Mouse (Mus musculus): ENCODE results near the gene Capn10. TPM values are rescaled to one million over a fixed set of nuclear protein-coding genes. Genes with fewer than 3 reads are reported as not detected.

The Capn10 gene
- total RNA-seq (2023): 23.9 and 26.6 TPM in 2 replicates

DNA sequence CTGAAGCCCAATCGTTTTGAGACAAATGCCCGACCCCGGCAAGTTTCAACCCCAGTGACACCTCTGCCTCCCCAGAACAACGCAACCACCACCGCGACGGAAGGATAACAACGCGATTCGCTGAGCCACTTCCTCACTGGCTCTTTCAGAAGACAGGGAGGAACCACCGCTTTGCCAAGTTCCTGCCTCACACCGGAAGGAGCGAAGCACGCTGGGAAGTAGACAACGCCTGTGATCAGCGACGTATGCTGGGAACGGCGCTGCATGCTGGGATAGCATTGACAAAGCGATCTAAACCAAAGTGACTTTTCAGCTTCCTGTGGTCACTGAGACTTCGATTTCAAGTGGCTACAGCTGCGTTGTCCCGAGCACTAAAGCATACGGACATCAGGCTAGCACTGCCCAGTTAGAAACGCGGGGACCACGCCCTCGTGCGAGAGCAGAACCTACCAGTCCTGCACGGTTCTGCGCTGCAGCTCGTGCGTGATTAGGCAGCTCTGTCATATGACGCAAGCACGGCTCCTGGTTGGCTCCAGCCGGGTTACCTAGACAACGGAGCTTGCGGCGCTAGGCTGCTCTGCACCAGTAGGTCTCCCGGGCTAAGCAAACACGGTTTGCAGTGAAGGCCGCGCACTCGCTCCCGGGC, at the start of gene Capn10:
Gene Capn10, plus strand, starts transcription at position 195 of the 646 bp plus-strand sequence.

DNA sequence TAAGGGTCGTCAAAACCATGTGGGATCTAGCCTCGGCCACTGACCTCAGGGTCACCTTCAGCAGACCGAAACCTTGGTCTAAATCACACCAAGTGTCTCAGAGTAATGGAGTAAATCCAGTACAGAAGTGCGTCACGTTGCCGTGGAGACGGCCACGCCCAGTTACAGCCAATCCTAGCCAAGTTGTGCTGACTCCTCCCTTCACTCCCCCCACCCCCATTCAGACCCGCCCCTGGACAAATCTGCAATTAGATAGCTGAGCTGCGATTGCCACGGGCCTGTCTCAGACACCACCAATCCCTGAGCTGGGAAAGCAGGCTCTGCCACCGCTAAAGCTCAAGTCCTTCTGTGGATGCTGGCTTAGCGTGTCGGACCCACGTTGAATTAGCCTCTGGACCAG, 31.4 kb upstream of the Capn10 start, which contains the start of gene Ankmy1:
Gene Ankmy1, minus strand, starts transcription at position 121 of the 400 bp plus-strand sequence.

DNA sequence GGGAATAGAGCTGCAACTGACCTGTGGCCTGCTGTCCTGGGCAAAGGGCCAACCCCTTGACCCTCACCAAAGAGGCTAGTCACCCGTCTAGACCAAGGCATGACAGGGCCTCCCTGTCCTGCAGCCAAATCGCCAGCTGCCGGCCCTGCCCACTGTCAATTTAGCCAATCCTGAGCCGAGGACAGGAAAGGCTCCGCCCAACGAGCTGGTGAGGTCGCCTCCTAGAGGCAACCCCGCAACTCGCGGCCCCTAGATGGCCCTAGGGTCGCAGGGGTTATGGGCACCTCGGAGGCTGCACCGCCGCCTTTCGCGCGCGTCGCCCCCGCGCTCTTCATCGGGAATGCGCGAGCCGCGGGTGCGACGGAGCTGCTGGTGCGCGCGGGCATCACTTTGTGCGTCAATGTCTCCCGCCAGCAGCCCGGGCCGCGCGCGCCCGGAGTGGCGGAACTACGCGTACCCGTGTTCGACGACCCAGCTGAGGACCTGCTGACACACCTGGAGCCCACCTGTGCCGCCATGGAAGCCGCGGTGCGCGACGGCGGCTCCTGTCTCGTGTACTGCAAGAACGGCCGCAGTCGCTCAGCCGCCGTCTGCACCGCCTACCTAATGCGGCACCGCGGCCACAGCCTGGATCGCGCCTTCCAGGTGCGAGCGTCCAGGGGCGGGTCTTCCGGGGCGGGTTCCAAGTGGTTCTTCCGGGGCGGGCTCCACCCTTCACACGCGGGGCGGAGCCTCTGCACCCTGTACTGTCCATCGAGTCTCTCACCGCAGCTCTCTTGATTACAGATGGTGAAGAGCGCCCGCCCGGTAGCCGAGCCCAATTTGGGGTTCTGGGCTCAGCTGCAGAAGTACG, 27.2 kb upstream of the Capn10 start, which contains the start of gene Dusp28:
Gene Dusp28, plus strand, starts transcription at position 203 of the 853 bp plus-strand sequence.

DNA sequence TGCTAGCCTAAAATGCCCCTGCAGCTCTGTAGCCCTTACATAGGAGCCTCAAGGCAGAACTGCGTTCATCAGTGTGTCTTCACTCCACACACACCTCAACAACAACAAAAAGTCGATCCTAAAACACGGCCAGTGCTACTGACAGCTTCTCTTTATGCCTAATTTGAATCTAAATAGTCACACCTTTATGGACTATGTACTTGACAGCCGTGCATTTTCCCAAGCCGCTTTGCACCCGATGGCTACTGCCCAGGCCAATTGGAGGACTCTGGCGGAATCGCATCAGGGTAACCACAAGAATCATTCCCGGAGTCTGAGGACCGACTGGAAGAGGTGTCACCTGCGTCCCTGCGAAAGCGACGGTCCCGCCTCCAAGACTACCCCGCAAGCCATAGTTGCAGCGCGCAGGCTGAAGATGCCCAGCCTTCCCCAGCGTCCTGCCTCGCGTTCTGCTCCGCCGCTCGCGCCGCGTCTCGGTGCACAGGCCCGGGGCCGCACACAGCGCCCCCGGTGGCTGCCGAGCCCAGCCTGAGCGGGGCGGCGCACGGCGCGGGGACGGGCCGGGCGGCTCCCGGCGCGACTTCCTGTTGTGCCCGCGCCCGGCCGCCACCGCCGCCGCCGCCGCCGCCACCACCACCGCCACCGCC, 23.8 kb upstream of the Capn10 start, which contains the start of gene Rnpepl1:
Gene Rnpepl1, plus strand, starts transcription at position 545 of the 647 bp plus-strand sequence.

DNA sequence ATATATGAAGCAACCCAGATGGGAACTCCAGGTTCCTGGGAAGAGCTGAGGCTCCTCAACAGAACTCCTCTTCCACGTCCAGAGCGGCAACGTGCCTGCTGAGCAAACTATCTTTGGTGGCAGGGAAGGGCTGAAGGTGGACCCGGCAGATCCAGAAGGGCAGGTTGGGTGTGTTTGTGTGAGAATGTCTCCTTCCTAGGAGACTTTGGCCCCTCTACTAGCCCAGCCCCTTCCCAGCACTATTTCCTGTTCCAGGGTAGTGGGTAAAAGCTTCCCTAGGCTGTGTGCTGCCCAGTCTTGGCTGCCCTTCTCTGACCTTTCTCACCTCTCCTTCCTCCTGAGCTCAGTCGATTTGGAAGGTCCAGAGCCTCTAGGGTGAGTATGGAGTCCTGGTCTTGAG, 16.4 kb downstream of the Capn10 start, which contains the start of gene Gpr35:
Gene Gpr35, plus strand, starts transcription at position 259 of the 400 bp plus-strand sequence.

Other genes starting within 250 kb of the Capn10 start
- 39.8 and 41.8 TPM in 2 replicates for gene Gpc1, start 102.7 kb upstream of the Capn10 start, total RNA-seq (2023)
- gene Ankmy1, start 31.5 kb upstream of the Capn10 start, total RNA-seq (2023): not detected in 2 replicates
- 1.1 and 1.3 TPM in 2 replicates for gene Dusp28, start 27.4 kb upstream of the Capn10 start, total RNA-seq (2023)
- 64.1 and 106 TPM in 2 replicates for gene Rnpepl1, start 23.6 kb upstream of the Capn10 start, total RNA-seq (2023)
- 19.9 and 20.6 TPM in 2 replicates for gene Gpr35, start 16.5 kb downstream of the Capn10 start, total RNA-seq (2023)
- not detected in 2 replicates for gene Aqp12, start 72.0 kb downstream of the Capn10 start, total RNA-seq (2023)
- 0.54 and 2.0 TPM in 2 replicates for gene Kif1a, start 167.6 kb downstream of the Capn10 start, total RNA-seq (2023)
- gene Agxt, start 200.9 kb downstream of the Capn10 start, total RNA-seq (2023): not detected in 2 replicates
- gene 2310007B03Rik, start 226.6 kb downstream of the Capn10 start, total RNA-seq (2023): not detected in 2 replicates
- gene Crocc2, start 234.3 kb downstream of the Capn10 start, total RNA-seq (2023): not detected in 2 replicates

All from neutrophil, adult 65 days (primary cell).